Mouse (Mus musculus) G1E (cell line): ENCODE results near the gene Stxbp6. TPM values are rescaled to one million over a fixed set of nuclear protein-coding genes. Genes with fewer than 3 reads are reported as not detected.

Experiments used
- ATAC-seq: 2 replicates; pipeline ENCODE4 v1.8.0; 2016; ENCODE audit warnings: mild to moderate bottlenecking; ENCODE audit not compliant: insufficient number of reproducible peaks, poor library complexity, low FRiP score, severe bottlenecking; ENCODE audit errors: extremely low read depth
- DNase-seq: peaks from one replicate; pipeline ENCODE4 v3.0.0; 2012; ENCODE audit warnings: low spot score
- H3K27me3 ChIP-seq: 2 replicates; pipeline ENCODE4 v1.6.1; 2012; ENCODE audit warnings: mild to moderate bottlenecking, low read length, inconsistent platforms; ENCODE audit not compliant: insufficient read depth
- H3K36me3 ChIP-seq: replicated peaks from 2 replicates; pipeline ENCODE3; 2012; ENCODE audit warnings: mild to moderate bottlenecking, inconsistent platforms
- H3K4me1 ChIP-seq: 2 replicates; pipeline ENCODE4 v1.6.1; 2012; ENCODE audit warnings: low read depth, low read length, inconsistent platforms, mixed read lengths; ENCODE audit not compliant: insufficient read depth
- H3K4me3 ChIP-seq: 2 replicates; pipeline ENCODE4 v1.5.1; 2012; ENCODE audit warnings: low read depth, mild to moderate bottlenecking, inconsistent platforms, low read length, moderate library complexity, mixed read lengths
- H3K9me3 ChIP-seq: replicated peaks from 2 replicates; pipeline ENCODE4 v1.6.1; 2012; ENCODE audit warnings: inconsistent platforms
- CTCF ChIP-seq: IDR thresholded peaks from 2 replicates; pipeline ENCODE4 v1.5.1; 2012; ENCODE audit warnings: low read depth, low read length, inconsistent platforms, mixed read lengths
- GATA1 ChIP-seq: IDR thresholded peaks from 2 replicates; pipeline ENCODE4 v1.6.1; 2012; ENCODE audit warnings: borderline replicate concordance, low read length, inconsistent platforms, mixed read lengths
- GATA2 ChIP-seq: IDR thresholded peaks from 2 replicates; pipeline ENCODE4 v1.6.1; 2012; ENCODE audit warnings: low read depth, low read length, inconsistent platforms, borderline replicate concordance
- POLR2AphosphoS5 ChIP-seq: IDR thresholded peaks from 2 replicates; pipeline ENCODE4 v1.6.1; 2012; ENCODE audit warnings: low read depth, low read length, inconsistent platforms; ENCODE audit not compliant: insufficient replicate concordance
- TAL1 ChIP-seq: conservative IDR thresholded peaks from 2 replicates; pipeline ENCODE4 v1.6.1; 2012; ENCODE audit warnings: low read depth, low read length, inconsistent platforms, mixed read lengths
- polyA plus RNA-seq: library from polyadenylated mRNA; stranded (reverse); fragments of >175 nt; gene quantifications from 2 replicates; pipeline ENCODE4 v1.2.3, GENCODE M21; 2012
- total RNA-seq, 2 experiments: library from RNA; stranded (forward) in 1 of 2; stranded (reverse) in 1 of 2; fragments of 200-1000 nt in 1 of 2; fragments of >200 nt in 1 of 2; fragmentation: Nextera tagmentation in 1 of 2; gene quantifications; 2 replicates each; pipeline ENCODE4 v1.2.3; 2014 to 2017

The Stxbp6 gene
- total and polyA plus RNA-seq, 3 experiments: 0.11 TPM; not detected in 2

DNA sequence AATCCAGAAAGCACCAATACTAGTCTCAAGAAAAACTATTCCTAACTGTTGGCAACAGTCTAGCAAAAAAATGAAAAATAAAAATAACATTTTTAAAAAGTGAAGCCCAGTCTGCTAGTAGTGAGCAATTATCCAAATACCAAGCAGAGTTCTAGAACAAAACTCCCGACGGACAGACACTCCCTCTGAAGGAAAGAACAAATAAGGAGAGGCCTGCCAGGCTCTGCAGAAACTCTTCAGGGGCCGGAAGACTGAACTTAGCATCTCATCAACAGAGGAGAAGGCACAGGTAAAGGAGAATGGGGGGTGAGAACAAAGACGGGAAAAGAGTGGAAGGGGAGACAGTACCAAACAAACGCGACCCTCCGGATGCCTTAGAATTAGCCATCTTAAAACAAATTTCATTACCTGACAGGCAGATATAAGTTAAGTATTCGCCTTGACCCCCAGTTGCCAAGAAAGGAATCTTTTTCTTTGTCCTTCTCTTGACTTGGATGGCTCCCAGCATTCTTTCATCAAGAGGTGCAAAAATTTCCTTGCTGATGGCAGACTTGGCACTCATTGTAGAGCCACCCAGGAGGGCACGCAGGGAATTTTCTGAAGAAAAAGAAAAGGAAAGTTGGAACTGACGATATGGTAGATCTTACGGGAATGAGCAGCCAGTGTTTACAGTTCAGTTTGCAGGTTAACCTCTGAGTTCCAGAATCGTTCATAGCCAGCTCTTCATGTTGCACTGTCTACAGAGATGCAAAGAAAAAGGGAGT lies 55.3 kb downstream of the Stxbp6 start:
- H3K4me1 ChIP-seq: no peaks in the 10 kb centered on the region
- no peak for ATAC-seq
- TF ChIP-seq GATA2 (no peak), CTCF (no peak), GATA1 (no peak), POLR2AphosphoS5 (no peak)
- peaks cover 9% of the 10 kb centered on the region for H3K9me3 ChIP-seq
- no peak for DNase-seq
- H3K27me3 ChIP-seq: no peaks in the 10 kb centered on the region
- H3K4me3 ChIP-seq: no peak overlapping the region
- H3K36me3 ChIP-seq: no peaks in the 10 kb centered on the region

DNA sequence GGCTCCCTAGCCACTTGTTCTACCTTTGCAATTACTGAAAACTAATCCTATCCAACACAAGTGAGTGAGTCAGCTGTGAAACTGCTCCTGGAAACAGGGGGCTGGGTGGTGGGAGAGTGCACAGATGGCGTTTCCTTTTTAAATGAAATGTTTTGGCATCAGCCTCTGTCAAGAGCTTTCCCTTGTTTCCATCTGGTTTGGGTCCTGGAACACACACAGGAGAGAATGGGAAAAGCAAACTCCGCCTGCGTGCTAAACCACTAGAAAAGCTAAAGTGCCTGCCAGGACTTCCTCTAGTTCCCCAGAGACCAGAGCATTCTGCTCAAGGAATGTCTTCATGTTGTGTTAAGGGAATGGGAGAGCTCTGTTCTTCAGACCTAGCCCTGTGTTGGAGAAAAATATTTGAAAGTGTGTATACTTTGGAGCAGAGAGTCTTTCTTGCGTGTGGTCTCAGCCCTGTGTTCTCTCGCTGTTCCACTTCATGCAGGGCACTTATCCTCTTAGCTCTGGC lies 61.2 kb downstream of the Stxbp6 start:
- no peaks in the 10 kb centered on the region for H3K4me1 ChIP-seq
- H3K4me3 ChIP-seq: no peak overlapping the region
- ATAC-seq (no peak), DNase-seq (no peak)
- H3K27me3 ChIP-seq: no peaks in the 10 kb centered on the region
- no peak for TF ChIP-seq POLR2AphosphoS5
- TF ChIP-seq CTCF: no peak
- no peak for TF ChIP-seq TAL1
- no peak for TF ChIP-seq GATA1
- TF ChIP-seq GATA2: no peak
- no peaks in the 10 kb centered on the region for H3K36me3 ChIP-seq
- H3K9me3 ChIP-seq: peaks cover 14% of the 10 kb centered on the region

DNA sequence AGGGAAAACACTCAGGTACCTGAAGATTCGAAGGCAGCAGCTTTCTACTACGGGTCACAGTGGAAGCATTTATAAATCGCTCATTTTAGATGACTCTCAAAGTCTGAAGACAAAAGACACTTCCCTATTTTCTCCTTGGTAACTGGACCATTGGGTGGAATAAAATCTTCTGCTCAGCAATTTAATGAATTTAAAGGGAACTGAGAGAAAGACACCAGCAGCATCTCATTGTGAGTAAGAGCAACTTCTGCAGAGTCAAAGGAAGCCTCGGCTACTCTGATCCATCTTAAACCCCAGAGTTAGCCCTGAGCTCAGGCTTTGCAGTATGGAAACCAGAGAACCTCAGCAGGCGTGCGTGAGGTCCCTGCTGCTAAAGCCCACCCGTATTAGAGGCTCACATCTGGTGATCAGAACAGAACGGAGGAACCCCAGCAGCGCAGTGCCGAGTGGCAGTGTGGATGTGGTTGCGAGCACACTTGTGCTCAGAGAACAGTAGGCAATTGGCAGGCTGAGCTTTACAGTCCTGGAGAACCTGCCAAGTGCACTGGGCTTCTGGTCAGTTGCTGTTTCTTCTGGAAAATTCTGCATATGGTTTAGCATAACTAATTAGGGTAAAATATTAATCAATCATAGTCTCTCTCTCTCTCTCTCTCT lies 62.9 kb downstream of the Stxbp6 start:
- TF ChIP-seq TAL1: no peak
- TF ChIP-seq POLR2AphosphoS5: no peak
- TF ChIP-seq CTCF: no peak
- no peak for TF ChIP-seq GATA2
- no peak for TF ChIP-seq GATA1
- Histone ChIP-seq H3K27me3 (no peaks in the 10 kb centered on the region), H3K36me3 (no peaks in the 10 kb centered on the region), H3K4me3 (no peak overlapping the region), H3K4me1 (no peaks in the 10 kb centered on the region), H3K9me3 (peaks cover 17% of the 10 kb centered on the region)
- no peak for DNase-seq
- ATAC-seq: no peak

DNA sequence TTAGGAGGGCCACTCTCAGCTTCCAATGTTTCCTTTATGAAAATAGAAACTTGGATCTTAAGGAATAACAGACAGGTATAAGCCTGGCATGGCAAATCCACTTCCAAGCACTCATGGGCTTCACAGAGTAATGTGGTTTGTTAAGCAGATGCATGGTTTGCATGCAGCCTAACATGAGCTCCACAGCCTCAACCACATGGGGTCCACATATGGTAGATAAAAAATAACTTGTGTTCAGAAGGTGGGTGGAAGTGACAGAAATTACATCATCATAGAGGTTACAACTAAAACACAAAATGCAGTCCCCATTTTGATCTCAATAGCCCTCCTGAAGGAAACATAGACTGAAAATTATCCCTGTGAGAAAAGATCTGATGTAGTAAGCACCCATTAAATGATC lies 63.5 kb downstream of the Stxbp6 start:
- DNase-seq (no peak), ATAC-seq (no peak)
- H3K36me3 ChIP-seq: no peaks in the 10 kb centered on the region
- no peaks in the 10 kb centered on the region for H3K4me1 ChIP-seq
- no peaks in the 10 kb centered on the region for H3K27me3 ChIP-seq
- no peak for TF ChIP-seq GATA2
- TF ChIP-seq POLR2AphosphoS5: no peak
- peaks cover 17% of the 10 kb centered on the region for H3K9me3 ChIP-seq
- H3K4me3 ChIP-seq: no peak overlapping the region

DNA sequence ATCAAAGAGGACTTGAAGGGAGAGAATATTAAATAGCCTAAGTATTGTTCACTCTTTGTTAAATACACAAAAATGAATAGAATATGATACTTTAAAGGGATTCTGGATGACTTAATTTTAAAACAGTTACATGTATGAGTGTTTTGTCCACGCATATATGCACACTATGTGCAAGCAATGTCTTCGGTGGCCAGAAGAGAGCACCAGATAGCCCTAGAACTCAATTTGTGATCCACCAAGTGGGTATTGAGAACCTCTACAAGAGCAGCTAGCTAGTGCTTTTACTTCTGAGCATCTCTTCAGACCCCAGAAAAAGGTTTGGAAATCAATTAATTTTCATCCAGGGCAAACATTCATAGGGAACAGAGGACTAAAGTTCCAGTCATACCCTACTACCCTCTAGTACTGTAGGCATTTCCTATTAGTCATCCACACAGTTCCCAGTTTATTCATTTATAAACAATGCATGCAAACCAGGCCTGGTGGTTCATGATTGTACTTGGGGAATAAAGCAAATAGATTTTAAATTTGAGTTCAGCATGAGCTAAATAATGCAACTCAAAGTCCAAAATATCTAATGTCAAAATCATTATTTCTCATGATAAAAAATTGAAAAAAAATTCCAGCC lies 64.4 kb downstream of the Stxbp6 start:
- Histone ChIP-seq H3K27me3 (no peaks in the 10 kb centered on the region), H3K4me1 (no peaks in the 10 kb centered on the region), H3K4me3 (no peak overlapping the region), H3K9me3 (peaks cover 17% of the 10 kb centered on the region), H3K36me3 (no peaks in the 10 kb centered on the region)
- ATAC-seq (no peak), DNase-seq (no peak)
- no peak for TF ChIP-seq POLR2AphosphoS5
- no peak for TF ChIP-seq CTCF
- no peak for TF ChIP-seq TAL1
- TF ChIP-seq GATA1: no peak
- TF ChIP-seq GATA2: no peak

DNA sequence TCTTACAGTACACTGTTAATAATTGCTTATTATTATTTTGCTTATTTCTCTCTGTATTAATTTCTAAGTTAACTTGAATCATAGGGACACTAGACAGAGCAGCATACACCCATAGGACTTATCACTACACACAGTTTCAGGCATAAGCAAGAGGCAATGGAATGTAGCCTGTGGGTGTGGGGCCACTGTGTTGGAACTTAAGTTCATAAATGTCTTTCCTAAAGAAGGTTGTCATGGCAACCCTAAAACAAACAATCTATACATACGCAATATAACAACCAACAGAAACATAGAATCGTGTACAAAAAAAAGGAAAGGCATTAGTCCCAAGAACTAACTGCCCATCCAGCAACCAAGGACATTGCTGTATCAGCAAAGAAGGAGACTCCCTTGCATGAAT lies 67.9 kb downstream of the Stxbp6 start:
- peaks cover 10% of the 10 kb centered on the region for H3K9me3 ChIP-seq
- no peak for ATAC-seq

More for the DNA sequence above, 67.9 kb downstream of the Stxbp6 start:
- DNase-seq: no peak
- Histone ChIP-seq H3K4me3 (no peak overlapping the region), H3K4me1 (no peaks in the 10 kb centered on the region), H3K27me3 (no peaks in the 10 kb centered on the region), H3K36me3 (no peaks in the 10 kb centered on the region)
- no peak for TF ChIP-seq CTCF
- no peak for TF ChIP-seq POLR2AphosphoS5
- TF ChIP-seq GATA2: no peak
- TF ChIP-seq GATA1: no peak
- no peak for TF ChIP-seq TAL1
